Comparison of ENCODE assay signal across 22 mouse cellular contexts in genomic region chr6:90805101-90805500, GRCm38 (mm10).
"Had no signal": no experiment of that assay in that cellular context is flagged by ENCODE, and none has a peak within 500 bp of the region (broad histone marks: within the 10 kb centered on the region; RNA-seq: fewer than 3 reads in every experiment).

No protein-coding gene starts in this region.

- H3K4me3 ChIP-seq: layer of hippocampus, adult 2 months; limb, embryonic 10.5 days; limb, embryonic 13.5 days; liver, embryonic 15.5 days; megakaryocyte, embryonic 14.5 days; midbrain, embryonic 10.5 days; midbrain, embryonic 13.5 days; myocyte; neural tube, embryonic 13.5 days had no signal

- H3K4me1 ChIP-seq: liver, embryonic 15.5 days had no signal

- H3K27ac ChIP-seq: limb, embryonic 10.5 days; limb, embryonic 13.5 days; liver, embryonic 15.5 days; midbrain, embryonic 10.5 days; midbrain, embryonic 13.5 days; neural tube, embryonic 13.5 days had no signal

- H3K27me3 ChIP-seq: neural tube, embryonic 13.5 days had no signal

- ATAC-seq: lung, postnatal 0 days; midbrain, embryonic 13.5 days; midbrain, embryonic 16.5 days had no signal

- H3K9ac ChIP-seq: limb, embryonic 13.5 days; liver, embryonic 15.5 days; midbrain, embryonic 13.5 days; neural tube, embryonic 13.5 days had no signal

- H3K36me3 ChIP-seq: limb, embryonic 10.5 days; limb, embryonic 13.5 days; liver, embryonic 15.5 days; midbrain, embryonic 10.5 days; midbrain, embryonic 13.5 days; neural tube, embryonic 13.5 days had no signal

- H3K4me2 ChIP-seq: limb, embryonic 13.5 days; liver, embryonic 15.5 days; midbrain, embryonic 13.5 days; neural tube, embryonic 13.5 days had no signal

- H3K9me3 ChIP-seq: limb, embryonic 10.5 days; limb, embryonic 13.5 days; liver, embryonic 15.5 days; megakaryocyte, embryonic 14.5 days; midbrain, embryonic 10.5 days; midbrain, embryonic 13.5 days; neural tube, embryonic 13.5 days had no signal

- DNase-seq: kidney, adult 18-20 months; kidney, adult 9 months; kidney, postnatal 14 days; kidney, postnatal 4 days; layer of hippocampus, adult 9-11 months; liver; lung, adult 2 months; lung, postnatal 36 days; thymus, adult 2 months; thymus, postnatal 14 days; thymus, postnatal 4 days had no signal
